Mouse (Mus musculus): ENCODE measurements around the gene Ctf2. TPM values are rescaled to one million over a fixed set of nuclear protein-coding genes. Genes with fewer than 3 reads are reported as not detected.

Ctf2 gene
- polyA plus RNA-seq, 1 experiment from 2014 or later: not detected

DNA sequence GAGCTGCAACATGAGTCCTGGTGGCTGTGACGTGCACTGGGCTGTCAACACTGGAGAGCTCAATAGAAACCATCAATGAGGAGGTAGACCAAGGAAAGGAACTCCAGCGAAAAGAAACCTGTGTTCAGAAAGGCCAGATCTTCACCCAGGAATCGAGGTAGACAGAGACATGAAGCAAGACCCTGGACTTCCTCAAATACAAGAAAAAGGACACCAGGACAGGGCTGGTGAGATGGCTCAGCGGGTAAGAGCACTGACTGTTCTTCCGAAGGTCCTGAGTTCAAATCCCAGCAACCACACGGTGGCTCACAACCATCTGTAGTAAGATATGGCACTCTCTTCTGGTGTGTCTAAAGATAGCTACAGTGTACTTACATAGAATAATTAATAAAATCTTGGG, 13.6 kb downstream of the Ctf2 start:
- no peak for TF ChIP-seq CTCF (IDR thresholded peaks at IDR 0.05; ENCODE audit: low read depth)
- 88% methylated on average over 6 of the region's 6 CpGs for WGBS
- ATAC-seq (ENCODE audit: insufficient read depth): no peak
- Histone ChIP-seq H3K27me3 (ENCODE audit: insufficient read depth, low read length) (no peaks in the 10 kb centered on the region), H3K36me3 (ENCODE audit: insufficient read depth) (no peaks in the 10 kb centered on the region), H3K4me1 (ENCODE audit: insufficient read depth) (no peaks in the 10 kb centered on the region), H3K4me2 (no peak overlapping the region), H3K4me3 (ENCODE audit: low read depth, low read length) (no peak overlapping the region), H3K27ac (ENCODE audit: low read depth) (no peak overlapping the region), H3K9ac (no peak overlapping the region), H3K9me3 (ENCODE audit: low read depth, low read length) (no peaks in the 10 kb centered on the region)
- no peak for DNase-seq

DNA sequence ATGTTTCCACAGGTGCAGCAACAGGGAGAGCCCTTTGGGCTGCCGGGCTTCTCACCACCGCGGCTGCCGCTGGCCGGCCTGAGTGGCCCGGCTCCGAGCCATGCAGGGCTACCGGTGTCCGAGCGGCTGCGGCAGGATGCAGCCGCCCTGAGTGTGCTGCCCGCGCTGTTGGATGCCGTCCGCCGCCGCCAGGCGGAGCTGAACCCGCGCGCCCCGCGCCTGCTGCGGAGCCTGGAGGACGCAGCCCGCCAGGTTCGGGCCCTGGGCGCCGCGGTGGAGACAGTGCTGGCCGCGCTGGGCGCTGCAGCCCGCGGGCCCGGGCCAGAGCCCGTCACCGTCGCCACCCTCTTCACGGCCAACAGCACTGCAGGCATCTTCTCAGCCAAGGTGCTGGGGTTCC, 15.0 kb downstream of the Ctf2 start:
- peak; percentile 81 for DNase-seq
- Histone ChIP-seq H3K9ac (peak overlapping the region; percentile 50), H3K9me3 (ENCODE audit: low read depth, low read length) (no peaks in the 10 kb centered on the region), H3K27me3 (ENCODE audit: insufficient read depth, low read length) (no peaks in the 10 kb centered on the region), H3K4me1 (ENCODE audit: insufficient read depth) (peaks cover 5% of the 10 kb centered on the region), H3K27ac (ENCODE audit: low read depth) (no peak overlapping the region), H3K36me3 (ENCODE audit: insufficient read depth) (no peaks in the 10 kb centered on the region), H3K4me3 (ENCODE audit: low read depth, low read length) (peak overlapping the region; percentile 34), H3K4me2 (peak overlapping the region; percentile 69)
- peak; percentile 38 for TF ChIP-seq CTCF (IDR thresholded peaks at IDR 0.05; ENCODE audit: low read depth)
- peak; percentile 44 for ATAC-seq (ENCODE audit: insufficient read depth)
- WGBS: 2% methylated on average over 41 of the region's 41 CpGs

DNA sequence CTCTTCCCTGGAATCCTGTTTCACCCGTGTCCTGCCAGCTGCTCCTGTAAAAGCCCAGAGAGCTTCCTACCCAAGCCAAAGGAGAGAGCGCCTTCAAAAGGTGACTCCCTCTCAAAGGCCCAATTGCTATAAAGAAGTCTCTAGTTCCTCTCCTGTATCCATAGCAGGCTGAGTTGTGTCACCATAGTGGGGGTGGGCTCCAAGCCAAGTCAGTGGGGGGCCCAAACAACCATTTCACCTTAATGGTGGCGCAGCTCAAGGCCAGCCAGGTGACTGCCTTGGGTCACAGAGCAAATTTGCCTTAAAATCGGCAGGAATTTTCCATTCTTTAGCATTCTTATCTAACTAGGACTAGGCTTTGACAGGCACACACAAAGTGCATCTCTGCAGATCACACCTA, 17.1 kb downstream of the Ctf2 start:
- H3K4me2 ChIP-seq: no peak overlapping the region
- no peaks in the 10 kb centered on the region for H3K9me3 ChIP-seq (ENCODE audit: low read depth, low read length)
- 76% methylated on average over 4 of the region's 4 CpGs for WGBS
- no peaks in the 10 kb centered on the region for H3K36me3 ChIP-seq (ENCODE audit: insufficient read depth)
- no peak overlapping the region for H3K9ac ChIP-seq
- no peak for TF ChIP-seq CTCF (IDR thresholded peaks at IDR 0.05; ENCODE audit: low read depth)
- no peak overlapping the region for H3K27ac ChIP-seq (ENCODE audit: low read depth)
- no peak overlapping the region for H3K4me3 ChIP-seq (ENCODE audit: low read depth, low read length)
- no peak for ATAC-seq (ENCODE audit: insufficient read depth)
- peaks cover 12% of the 10 kb centered on the region for H3K4me1 ChIP-seq (ENCODE audit: insufficient read depth)
- H3K27me3 ChIP-seq (ENCODE audit: insufficient read depth, low read length): no peaks in the 10 kb centered on the region
- DNase-seq: no peak

DNA sequence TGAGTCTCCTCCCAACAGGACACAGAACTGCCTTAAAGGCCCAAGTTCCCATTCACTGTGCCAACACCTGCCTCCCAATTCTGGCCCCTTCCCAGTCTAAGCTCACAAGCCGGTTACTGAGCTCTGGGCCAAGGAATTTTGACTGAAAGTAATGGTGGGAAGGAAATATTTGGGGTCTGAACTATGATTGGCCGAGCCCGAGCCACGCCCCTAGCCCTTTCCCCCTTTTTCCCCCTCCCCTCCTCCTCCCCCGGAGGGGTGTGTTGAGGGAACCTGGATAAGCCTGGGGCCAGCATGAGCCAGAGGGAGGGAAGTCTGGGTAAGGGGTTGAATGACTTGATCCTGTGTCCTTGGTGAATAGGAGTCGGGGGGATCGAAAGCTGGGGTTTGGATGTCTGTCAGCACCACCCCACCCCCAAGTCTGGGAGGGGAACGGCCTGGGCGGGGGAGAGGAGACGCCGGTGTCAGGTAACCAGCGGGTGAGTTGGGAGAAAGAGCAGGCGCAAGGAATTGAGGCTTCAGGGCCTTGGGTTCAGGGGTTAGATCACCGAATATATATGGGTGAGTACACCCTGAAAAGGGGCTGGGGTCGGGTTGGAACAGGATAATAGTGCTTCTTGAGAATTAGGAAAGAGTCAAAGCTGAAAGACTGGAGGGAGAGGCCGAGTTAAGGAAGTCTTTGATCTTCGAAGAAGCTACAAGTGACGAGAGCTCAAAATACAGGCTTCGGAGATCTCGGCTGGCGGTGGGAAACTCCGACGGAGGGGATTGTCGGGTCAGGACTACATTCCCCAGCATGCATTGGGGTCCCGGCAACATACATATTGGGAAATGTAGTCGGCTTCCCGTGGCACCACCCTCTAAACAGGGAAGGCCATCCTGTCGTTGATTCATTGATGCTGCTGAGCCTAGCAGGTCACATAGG, 19.2 kb downstream of the Ctf2 start, which contains the start of gene Ctf1:
TSS of gene Ctf1 (plus strand) at position 276 of the 925 bp plus-strand sequence.
- H3K27me3 ChIP-seq (ENCODE audit: insufficient read depth, low read length): no peaks in the 10 kb centered on the region
- WGBS: 1% methylated on average over 28 of the region's 28 CpGs

DNA sequence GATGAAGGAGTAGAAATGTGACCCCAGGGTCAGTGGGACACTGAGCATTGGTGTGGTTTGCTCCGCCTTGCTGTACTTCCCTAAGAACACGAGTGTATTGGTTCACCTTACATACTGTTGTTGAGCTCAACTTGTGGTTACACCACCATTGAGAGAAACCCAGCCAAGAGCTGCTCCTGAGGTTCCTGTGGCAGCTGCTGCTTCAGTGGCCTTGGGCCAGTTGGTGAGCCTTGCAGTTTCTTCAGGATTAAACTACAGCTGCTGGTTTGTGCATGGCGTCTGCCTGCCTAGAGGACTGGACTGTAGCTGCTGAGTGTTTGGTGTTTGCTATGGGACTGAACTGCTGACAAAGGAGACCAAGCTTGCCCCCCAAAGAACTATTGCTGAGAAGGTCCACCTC, 20.5 kb downstream of the Ctf2 start:
- H3K4me1 ChIP-seq (ENCODE audit: insufficient read depth): peaks cover 27% of the 10 kb centered on the region
- 67% methylated on average over 3 of the region's 3 CpGs for WGBS
- TF ChIP-seq CTCF (IDR thresholded peaks at IDR 0.05; ENCODE audit: low read depth): no peak
- H3K27me3 ChIP-seq (ENCODE audit: insufficient read depth, low read length): no peaks in the 10 kb centered on the region
- peak overlapping the region; percentile 97 for H3K27ac ChIP-seq (ENCODE audit: low read depth)
- H3K4me3 ChIP-seq (ENCODE audit: low read depth, low read length): no peak overlapping the region
- DNase-seq: no peak
- H3K4me2 ChIP-seq: no peak overlapping the region
- H3K36me3 ChIP-seq (ENCODE audit: insufficient read depth): peaks cover 6% of the 10 kb centered on the region
- no peak overlapping the region for H3K9ac ChIP-seq
- no peaks in the 10 kb centered on the region for H3K9me3 ChIP-seq (ENCODE audit: low read depth, low read length)
- no peak for ATAC-seq (ENCODE audit: insufficient read depth)

More for the DNA sequence above, 19.2 kb downstream of the Ctf2 start, which contains the start of gene Ctf1:
- Histone ChIP-seq H3K36me3 (ENCODE audit: insufficient read depth) (no peaks in the 10 kb centered on the region), H3K4me1 (ENCODE audit: insufficient read depth) (peaks cover 18% of the 10 kb centered on the region), H3K9ac (peak within 1 kb of the TSS; percentile 48), H3K27ac (ENCODE audit: low read depth) (peak within 1 kb of the TSS; percentile 97), H3K4me3 (ENCODE audit: low read depth, low read length) (peak within 1 kb of the TSS; percentile 41), H3K4me2 (peak within 1 kb of the TSS; percentile 77), H3K9me3 (ENCODE audit: low read depth, low read length) (no peaks in the 10 kb centered on the region)
- DNase-seq (peak; percentile 93), ATAC-seq (ENCODE audit: insufficient read depth) (peak; percentile 39)
- no peak for TF ChIP-seq CTCF (IDR thresholded peaks at IDR 0.05; ENCODE audit: low read depth)

DNA sequence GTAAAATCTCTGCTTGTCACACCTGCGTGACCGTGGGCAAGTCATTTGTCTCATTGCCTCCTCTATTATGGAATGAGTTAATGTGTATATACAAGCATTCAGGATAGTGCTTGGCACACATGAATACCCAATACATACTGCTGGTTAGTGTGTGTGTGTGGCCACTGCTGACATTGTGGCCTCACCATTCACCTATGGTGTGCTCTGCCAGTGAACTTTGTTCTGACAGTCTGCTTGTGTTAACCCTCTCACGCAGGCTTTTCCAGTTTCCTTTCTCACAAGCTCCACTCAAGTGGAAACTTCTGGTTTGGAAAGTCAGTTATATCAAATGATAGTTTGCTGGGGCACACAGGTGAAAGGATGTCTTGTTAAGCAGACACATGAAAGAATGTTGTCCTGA, 20.9 kb downstream of the Ctf2 start:
- no peak for DNase-seq
- 77% methylated on average over 3 of the region's 3 CpGs for WGBS
- Histone ChIP-seq H3K9me3 (ENCODE audit: low read depth, low read length) (no peaks in the 10 kb centered on the region), H3K4me1 (ENCODE audit: insufficient read depth) (peaks cover 27% of the 10 kb centered on the region), H3K36me3 (ENCODE audit: insufficient read depth) (peaks cover 10% of the 10 kb centered on the region), H3K4me3 (ENCODE audit: low read depth, low read length) (no peak overlapping the region), H3K9ac (no peak overlapping the region), H3K4me2 (no peak overlapping the region), H3K27ac (ENCODE audit: low read depth) (peak overlapping the region; percentile 97; the same call in 1 of the 2 replicates), H3K27me3 (ENCODE audit: insufficient read depth, low read length) (no peaks in the 10 kb centered on the region)
- no peak for TF ChIP-seq CTCF (IDR thresholded peaks at IDR 0.05; ENCODE audit: low read depth)
- ATAC-seq (ENCODE audit: insufficient read depth): no peak

DNA sequence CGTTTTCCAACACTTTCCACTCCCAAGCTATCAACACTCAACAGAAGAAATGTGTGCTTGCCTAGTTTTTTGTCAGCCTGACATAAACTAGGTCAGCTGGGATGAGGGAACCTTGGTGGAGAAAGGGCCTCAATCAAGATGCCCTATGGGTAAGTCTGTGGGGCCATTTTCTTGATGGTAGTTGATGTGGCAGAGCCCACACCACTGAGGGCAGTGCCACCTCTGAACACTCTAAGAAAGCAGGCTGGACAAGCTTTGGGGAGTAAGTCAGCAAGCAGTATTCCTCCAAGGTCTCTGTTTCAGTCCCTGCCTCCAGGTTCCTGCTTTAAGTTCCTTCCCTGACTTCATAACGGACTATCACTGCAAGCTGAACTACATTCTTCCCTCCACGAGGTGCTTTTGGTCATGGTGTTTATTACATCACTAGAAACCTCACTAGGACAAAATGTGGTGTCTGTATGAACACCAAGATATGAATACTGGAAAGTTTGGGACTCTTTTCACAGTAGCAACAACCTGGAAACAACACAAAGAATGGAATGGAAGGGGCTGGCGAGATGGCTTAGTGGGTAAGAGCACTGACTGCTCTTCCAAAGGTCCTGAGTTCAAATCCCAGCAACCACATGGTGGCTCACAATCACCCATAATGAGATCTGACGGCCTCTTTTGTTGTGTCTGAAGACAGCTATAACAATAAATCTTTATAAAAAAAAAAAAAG, 22.5 kb downstream of the Ctf2 start:
- Histone ChIP-seq H3K9me3 (ENCODE audit: low read depth, low read length) (no peaks in the 10 kb centered on the region), H3K4me1 (ENCODE audit: insufficient read depth) (peaks cover 27% of the 10 kb centered on the region), H3K36me3 (ENCODE audit: insufficient read depth) (peaks cover 25% of the 10 kb centered on the region), H3K27ac (ENCODE audit: low read depth) (peak overlapping the region; percentile 99), H3K4me2 (peak overlapping the region; percentile 92), H3K27me3 (ENCODE audit: insufficient read depth, low read length) (no peaks in the 10 kb centered on the region), H3K4me3 (ENCODE audit: low read depth, low read length) (peak overlapping the region; percentile 72), H3K9ac (peak overlapping the region; percentile 75)
- 62% methylated on average over 5 of the region's 5 CpGs for WGBS
- DNase-seq (peak; percentile 17), ATAC-seq (ENCODE audit: insufficient read depth) (no peak)
- TF ChIP-seq CTCF (IDR thresholded peaks at IDR 0.05; ENCODE audit: low read depth): no peak
